Mouse (Mus musculus) kidney, adult 2 months (tissue): ENCODE measurements around the gene Fhl2. TPM values are rescaled to one million over a fixed set of nuclear protein-coding genes. Genes with fewer than 3 reads are reported as not detected.

Experiments used
- DNase-seq: peaks from one replicate; pipeline ENCODE4 v3.0.0; 2021
- H3K27ac ChIP-seq: fragments of 200-500 bp; 2 replicates; pipeline ENCODE4 v1.5.1; 2012; ENCODE audit warnings: low read depth, low read length, control low read depth, inconsistent platforms; ENCODE audit not compliant: insufficient read depth
- H3K27me3 ChIP-seq: fragments of 200-500 bp; replicated peaks from 2 replicates; pipeline ENCODE4 v1.6.1; 2012; ENCODE audit warnings: mild to moderate bottlenecking, moderate library complexity, low read length, inconsistent platforms; ENCODE audit not compliant: control insufficient read depth, insufficient read depth
- H3K36me3 ChIP-seq: fragments of 200-500 bp; 2 replicates; pipeline ENCODE4 v1.6.1; 2012; ENCODE audit warnings: mild to moderate bottlenecking, moderate library complexity, low read length, inconsistent platforms; ENCODE audit not compliant: control insufficient read depth, insufficient read depth
- H3K4me1 ChIP-seq: fragments of 200-500 bp; 2 replicates; pipeline ENCODE4 v1.6.1; 2011; ENCODE audit warnings: low read length; ENCODE audit not compliant: control insufficient read depth, insufficient read depth
- H3K4me3 ChIP-seq: fragments of 200-500 bp; 2 replicates; pipeline ENCODE4 v1.5.1; 2011; ENCODE audit warnings: mild to moderate bottlenecking, low read depth, low read length, control low read depth; ENCODE audit not compliant: insufficient read depth
- CTCF ChIP-seq: fragments of 200-500 bp; conservative IDR thresholded peaks from 2 replicates; pipeline ENCODE4 v1.5.1; 2011; ENCODE audit warnings: low read depth, mild to moderate bottlenecking, control low read depth, low read length, moderate library complexity, mixed read lengths; ENCODE audit not compliant: insufficient read depth, insufficient read length
- POLR2A ChIP-seq: fragments of 200-500 bp; IDR thresholded peaks from one replicate; pipeline ENCODE4 v1.6.1; 2011; ENCODE audit warnings: low read depth, low read length, control low read depth
- WGBS: fragments of 180-500 bp; shearing (Covaris S2); methylation state at CpG from one replicate; pipeline ENCODE4 v1.1.7; 2018; 5-methylcytosine and 5-hydroxymethylcytosine counted together
- polyA plus RNA-seq: library from polyadenylated mRNA; depleted of rRNA; stranded (reverse); fragments of >200 nt; gene quantifications from 2 replicates; pipeline ENCODE4 v1.2.3, GENCODE M21; 2012

Fhl2 gene
- polyA plus RNA-seq, 1 experiment = 48.1 TPM

DNA sequence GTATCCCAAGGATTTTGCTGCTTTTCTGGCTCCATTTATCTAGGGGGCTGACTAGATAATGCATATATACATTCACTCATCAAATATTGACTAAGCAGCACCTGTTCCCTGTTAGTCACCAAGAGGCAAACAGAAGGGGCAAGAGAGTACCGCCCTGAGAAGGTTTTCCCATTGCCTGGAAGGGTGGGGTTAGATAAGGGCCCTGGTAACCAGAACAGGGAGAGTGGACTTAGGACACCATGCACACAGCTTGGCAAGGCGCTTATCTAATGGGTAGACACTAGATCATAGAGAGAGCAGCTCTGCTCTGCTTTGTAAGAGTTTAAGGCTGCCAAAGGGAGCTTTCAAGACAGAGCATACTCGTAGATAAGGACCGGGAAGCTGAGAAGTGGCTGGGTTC lies 44.2 kb downstream of the Fhl2 start:
- Histone ChIP-seq H3K4me3 (no peak overlapping the region), H3K27me3 (no peaks in the 10 kb centered on the region), H3K36me3 (no peaks in the 10 kb centered on the region; the same call in 1 of the 2 replicates), H3K27ac (peak overlapping the region; percentile 35; the same call in 1 of the 2 replicates), H3K4me1 (0 out of 2 replicates have a peak, but pooled peaks cover 2% of the 10 kb centered on the region)
- TF ChIP-seq POLR2A (no peak), CTCF (no peak)
- DNase-seq = no peak
- 87% methylated on average over 4 of the region's 4 CpGs for WGBS

DNA sequence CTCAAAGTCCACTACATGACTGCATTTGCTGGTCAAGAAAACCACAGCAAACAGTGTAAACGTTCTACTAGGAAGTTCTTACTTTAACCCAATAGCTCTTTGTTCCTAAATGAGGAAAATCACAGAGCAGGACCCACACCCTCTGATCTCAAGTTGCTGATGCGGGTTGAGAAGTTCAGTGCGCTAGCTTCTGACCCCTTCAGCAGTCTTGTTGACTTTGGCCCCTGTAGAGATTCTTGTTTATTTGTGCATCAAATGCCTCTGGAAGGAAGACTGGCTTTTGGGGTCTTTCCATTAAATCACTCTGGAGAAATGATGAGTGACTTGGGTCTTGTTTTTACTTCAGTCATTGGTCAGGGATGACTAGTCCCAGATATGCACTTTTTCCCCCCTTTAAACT lies 46.6 kb downstream of the Fhl2 start:
- Histone ChIP-seq H3K27ac (peak overlapping the region; percentile 86; the same call in 1 of the 2 replicates), H3K4me1 (0 out of 2 replicates have a peak, but pooled peaks cover 4% of the 10 kb centered on the region), H3K27me3 (no peaks in the 10 kb centered on the region), H3K4me3 (no peak overlapping the region), H3K36me3 (no peaks in the 10 kb centered on the region; the same call in 1 of the 2 replicates)
- TF ChIP-seq CTCF = no peak
- TF ChIP-seq POLR2A = no peak
- peak; percentile 63 for DNase-seq
- 32% methylated on average over 3 of the region's 3 CpGs for WGBS

DNA sequence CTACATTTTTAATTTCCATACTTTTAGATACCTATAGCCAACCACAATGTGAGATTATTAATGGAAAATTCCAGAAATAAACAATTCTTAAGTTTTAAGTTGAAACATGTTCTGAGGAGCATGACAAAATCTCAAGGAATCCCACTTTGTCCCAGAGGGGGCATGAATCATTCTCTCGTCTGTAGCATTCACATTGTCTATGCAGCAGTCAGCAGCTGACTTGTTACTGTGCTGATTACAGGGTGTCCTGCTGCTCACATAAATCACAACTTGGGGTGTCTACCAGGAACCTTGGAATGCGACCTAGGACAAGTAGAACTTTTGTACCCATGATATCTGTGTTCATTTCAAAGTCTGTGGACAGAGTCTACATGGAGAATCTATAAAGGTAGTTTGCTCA lies 49.3 kb downstream of the Fhl2 start:
- WGBS = 75% methylated on average over 2 of the region's 2 CpGs
- DNase-seq = peak; percentile 43
- H3K4me1 ChIP-seq = 0 out of 2 replicates have a peak, but pooled peaks cover 4% of the 10 kb centered on the region
- no peaks in the 10 kb centered on the region; the same call in 1 of the 2 replicates for H3K36me3 ChIP-seq
- H3K4me3 ChIP-seq = no peak overlapping the region
- TF ChIP-seq CTCF (no peak), POLR2A (no peak)
- no peaks in the 10 kb centered on the region for H3K27me3 ChIP-seq
- H3K27ac ChIP-seq = no peak overlapping the region; the same call in 1 of the 2 replicates

DNA sequence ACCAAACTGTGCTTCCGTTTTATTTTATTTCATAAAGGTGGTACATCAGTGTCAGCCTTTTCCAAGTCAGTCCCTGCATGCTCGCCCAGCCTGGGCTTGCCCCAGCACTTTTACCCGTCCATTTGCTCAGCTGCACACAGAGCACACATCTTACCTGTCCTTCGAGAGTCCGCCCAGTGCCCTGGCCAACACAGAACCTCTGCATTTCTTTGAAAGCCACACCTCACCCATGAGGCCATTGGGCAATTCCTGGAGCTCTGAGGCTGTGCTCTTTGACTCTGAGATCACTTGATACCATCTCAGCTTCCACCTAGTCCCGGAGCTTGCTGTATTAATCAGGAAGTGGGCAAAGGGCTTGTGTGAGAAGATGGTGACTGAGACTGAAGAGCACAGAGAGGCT lies 51.4 kb downstream of the Fhl2 start:
- Histone ChIP-seq H3K36me3 (no peaks in the 10 kb centered on the region), H3K4me3 (no peak overlapping the region), H3K27me3 (no peaks in the 10 kb centered on the region), H3K4me1 (0 out of 2 replicates have a peak, but pooled peaks cover 2% of the 10 kb centered on the region), H3K27ac (0 out of 2 replicates have a peak overlapping the region, but pooled peaks have one; percentile 5)
- no peak for DNase-seq
- WGBS = 76% methylated on average over 6 of the region's 6 CpGs
- TF ChIP-seq CTCF (no peak), POLR2A (no peak)

DNA sequence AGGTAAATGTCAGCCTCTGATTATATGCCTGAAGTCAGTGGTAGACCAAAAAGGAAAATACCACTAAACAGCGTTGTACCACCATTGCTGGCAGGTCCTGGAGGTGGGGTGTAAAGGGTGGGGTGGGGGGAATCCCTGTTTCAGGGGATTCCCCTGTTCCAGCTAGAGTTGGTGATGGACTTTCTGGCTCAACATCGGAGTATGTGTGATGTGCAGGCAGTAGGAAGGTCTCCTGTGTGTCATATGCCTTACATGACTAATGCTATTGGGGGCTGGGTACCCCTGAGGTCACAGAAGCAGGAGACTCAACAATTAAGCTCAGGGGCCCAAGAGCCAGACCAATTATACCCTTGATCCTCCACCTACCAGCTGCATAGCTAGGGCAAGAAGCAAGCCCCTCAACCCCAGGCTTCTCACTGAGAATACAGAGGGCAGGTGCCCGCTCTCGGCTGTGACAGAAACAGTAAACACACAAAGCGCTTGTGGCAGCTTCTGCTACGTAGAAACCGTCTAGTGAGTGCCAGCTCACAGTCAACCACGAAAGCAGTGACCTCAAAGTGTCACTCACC lies 52.4 kb downstream of the Fhl2 start:
- H3K27ac ChIP-seq = no peak overlapping the region

DNA sequence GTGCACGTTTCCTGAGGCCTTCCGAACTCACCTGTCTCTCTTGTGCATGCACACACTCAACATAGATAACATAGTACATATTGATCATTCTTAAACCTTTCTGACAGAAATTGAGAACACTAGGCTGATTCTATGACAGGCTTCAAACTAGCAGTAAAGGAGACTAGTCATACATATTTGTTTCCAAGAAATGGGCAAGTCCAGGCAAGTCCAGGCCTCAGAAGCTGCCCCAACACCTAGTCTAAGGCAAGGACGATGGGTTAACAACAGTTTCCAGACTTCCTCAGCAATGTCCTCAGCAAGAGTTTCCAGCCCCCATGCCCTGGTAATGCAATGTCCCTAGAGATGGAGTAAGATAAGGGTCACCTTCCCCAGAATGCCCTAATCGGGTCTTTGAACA lies 53.0 kb downstream of the Fhl2 start:
- 75% methylated on average over 4 of the region's 4 CpGs for WGBS
- H3K36me3 ChIP-seq = no peaks in the 10 kb centered on the region
- DNase-seq = no peak
- no peak for TF ChIP-seq POLR2A
- no peak for TF ChIP-seq CTCF
- no peak overlapping the region for H3K4me3 ChIP-seq
- no peaks in the 10 kb centered on the region for H3K27me3 ChIP-seq
- H3K27ac ChIP-seq = peak overlapping the region; percentile 74
- H3K4me1 ChIP-seq = 0 out of 2 replicates have a peak, but pooled peaks cover 2% of the 10 kb centered on the region

More for the DNA sequence above, 52.4 kb downstream of the Fhl2 start:
- DNase-seq = no peak
- Histone ChIP-seq H3K4me3 (no peak overlapping the region), H3K36me3 (no peaks in the 10 kb centered on the region), H3K27me3 (no peaks in the 10 kb centered on the region), H3K4me1 (0 out of 2 replicates have a peak, but pooled peaks cover 2% of the 10 kb centered on the region)
- 76% methylated on average over 8 of the region's 8 CpGs for WGBS
- TF ChIP-seq CTCF (no peak), POLR2A (no peak)

DNA sequence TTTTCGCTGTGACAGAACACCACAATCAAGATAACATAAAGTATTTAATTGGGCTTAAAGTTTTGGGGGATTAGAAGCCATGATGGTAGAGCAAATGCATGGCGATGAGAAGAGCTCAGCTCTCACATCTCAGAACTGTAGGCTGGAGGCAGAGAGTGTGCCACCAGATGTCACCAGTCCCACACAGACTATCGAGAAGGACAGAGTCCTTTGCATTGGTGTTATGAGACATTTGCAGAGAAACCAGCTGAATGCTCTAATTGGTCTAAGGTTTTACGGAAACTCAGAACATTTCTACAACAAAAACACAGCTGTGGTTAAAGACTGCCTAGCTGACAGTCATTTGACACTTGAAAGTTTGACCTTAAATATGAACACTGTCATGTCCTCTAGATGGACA lies 53.5 kb downstream of the Fhl2 start:
- H3K27me3 ChIP-seq = no peaks in the 10 kb centered on the region
- no peaks in the 10 kb centered on the region for H3K36me3 ChIP-seq
- H3K27ac ChIP-seq = peak overlapping the region; percentile 74
- WGBS = 63% methylated on average over 4 of the region's 4 CpGs
- peak; percentile 45 for DNase-seq
- 0 out of 2 replicates have a peak, but pooled peaks cover 2% of the 10 kb centered on the region for H3K4me1 ChIP-seq
- TF ChIP-seq CTCF (peak; percentile 67), POLR2A (no peak)
- no peak overlapping the region for H3K4me3 ChIP-seq
